Mouse (Mus musculus): Measurements from ENCODE around the gene Gsg1l.

- no peak for TF ChIP-seq POLR2A (IDR thresholded peaks at IDR 0.05; ENCODE audit: low read depth, low read length)
- no peak for TF ChIP-seq CTCF (IDR thresholded peaks at IDR 0.05; ENCODE audit: extremely low read depth, insufficient read length, insufficient replicate concordance, low read depth, low read length)
These were observed 89.8 kb downstream of the Gsg1l start for GRCm38 (mm10) chr7:125992356-125992891.

All from small intestine, adult 2 months (tissue).